Mouse (Mus musculus) spleen, adult 2 months (tissue): ENCODE data around the gene Rmi2. TPM values are rescaled to one million over a fixed set of nuclear protein-coding genes. Genes with fewer than 3 reads are reported as not detected.
"Not testable (repeated sequence)": the region's sequence is repeated elsewhere in the genome, so short reads cannot be mapped to it uniquely, and the experiment has no call there.

Source experiments
- DNase-seq, 2 experiments: peaks; one replicate each; pipeline versions ENCODE4 v3.0.0 to v3.0.0-alpha.2; 2012 to 2021; ENCODE audit warnings: low spot score in 2 of 2, low read depth in 1 of 2
- H3K27ac ChIP-seq: fragments of 200-500 bp; 2 replicates; pipeline ENCODE4 v1.5.1; 2012; ENCODE audit warnings: low read length, inconsistent platforms; ENCODE audit not compliant: insufficient read depth
- H3K27me3 ChIP-seq: fragments of 200-500 bp; 2 replicates; pipeline ENCODE4 v1.6.1; 2012; ENCODE audit warnings: mild to moderate bottlenecking, moderate library complexity, low read length, inconsistent platforms; ENCODE audit not compliant: control insufficient read depth, insufficient read depth
- H3K36me3 ChIP-seq: fragments of 200-500 bp; 2 replicates; pipeline ENCODE4 v1.6.1; 2012; ENCODE audit warnings: mild to moderate bottlenecking, low read length, inconsistent platforms; ENCODE audit not compliant: control insufficient read depth, insufficient read depth
- H3K4me1 ChIP-seq: fragments of 200-500 bp; 2 replicates; pipeline ENCODE4 v1.6.1; 2011; ENCODE audit warnings: inconsistent platforms; ENCODE audit not compliant: control insufficient read depth, insufficient read depth, insufficient read length
- H3K4me3 ChIP-seq: fragments of 200-500 bp; 2 replicates; pipeline ENCODE4 v1.5.1; 2011; ENCODE audit warnings: mild to moderate bottlenecking, inconsistent platforms; ENCODE audit not compliant: insufficient read depth, insufficient read length; ENCODE audit errors: extremely low read depth
- CTCF ChIP-seq: fragments of 200-500 bp; IDR thresholded peaks from 2 replicates; pipeline ENCODE4 v1.5.1; 2011; ENCODE audit warnings: mild to moderate bottlenecking, inconsistent platforms; ENCODE audit not compliant: insufficient read depth, insufficient read length, insufficient replicate concordance; ENCODE audit errors: extremely low read depth
- POLR2A ChIP-seq: fragments of 200-500 bp; IDR thresholded peaks from 2 replicates; pipeline ENCODE4 v1.6.1; 2011; ENCODE audit warnings: low read depth, low read length, inconsistent platforms
- WGBS: fragments of 180-500 bp; shearing (Covaris S2); methylation state at CpG from one replicate; pipeline ENCODE4 v1.1.7; 2018; 5-methylcytosine and 5-hydroxymethylcytosine counted together
- polyA plus RNA-seq: library from polyadenylated mRNA; depleted of rRNA; stranded (reverse); fragments of >200 nt; gene quantifications from 2 replicates; pipeline ENCODE4 v1.2.3, GENCODE M21; 2012

The Rmi2 gene
- polyA plus RNA-seq, 1 experiment: 1.9 TPM

DNA sequence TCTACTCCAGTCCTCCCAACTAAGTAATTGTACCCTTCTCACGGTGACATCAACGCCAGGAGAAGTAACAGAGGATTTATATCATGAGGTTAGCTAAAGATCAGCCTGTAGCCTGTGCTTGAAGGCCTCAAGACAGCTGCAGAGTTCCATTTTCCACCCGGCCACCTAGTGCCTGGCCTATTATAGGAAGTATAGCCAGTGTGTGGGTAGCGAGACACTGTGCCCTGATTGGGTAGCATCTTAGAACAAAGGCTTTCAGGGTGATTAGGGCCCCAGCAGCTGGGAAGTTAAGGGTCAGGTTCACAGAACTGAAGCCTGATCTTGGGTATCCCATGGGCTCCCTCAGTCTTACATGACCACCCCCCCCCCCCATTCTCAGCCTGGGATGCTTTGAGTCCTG is 46.0 kb upstream of the Rmi2 start:
- no peak for DNase-seq
- H3K27ac ChIP-seq: no peak overlapping the region
- H3K27me3 ChIP-seq: no peaks in the 10 kb centered on the region
- WGBS: 56% methylated on average over 4 of the region's 4 CpGs
- H3K4me3 ChIP-seq: no peak overlapping the region
- peaks cover 9% of the 10 kb centered on the region for H3K4me1 ChIP-seq
- H3K36me3 ChIP-seq: no peaks in the 10 kb centered on the region
- TF ChIP-seq CTCF: no peak
- TF ChIP-seq POLR2A: no peak

DNA sequence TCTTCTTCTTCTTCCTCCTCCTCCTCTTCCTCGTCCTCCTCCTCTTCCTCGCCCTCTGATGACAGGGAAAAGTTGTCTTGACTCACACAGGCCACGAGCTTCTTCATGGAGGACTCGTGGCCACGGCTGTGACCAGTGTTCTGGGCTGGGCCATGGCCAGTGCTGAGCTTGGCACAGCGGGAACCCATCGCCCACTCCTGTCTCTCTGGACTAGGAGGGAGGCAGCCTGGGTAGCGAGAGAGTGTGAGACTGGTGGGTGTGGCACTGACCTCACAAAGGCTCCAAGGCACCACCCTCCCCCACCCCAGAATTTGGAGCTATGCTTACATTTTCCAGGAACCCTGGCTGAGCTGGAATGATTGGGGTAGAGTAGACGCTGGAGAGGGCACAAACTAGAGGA is 44.2 kb upstream of the Rmi2 start, which contains the start of gene Prm3:
Gene Prm3, minus strand, starts transcription at position 213 of the 400 bp plus-strand sequence.
- DNase-seq: no peak
- peaks cover 9% of the 10 kb centered on the region; the same call in 1 of the 2 replicates for H3K4me1 ChIP-seq
- H3K36me3 ChIP-seq: no peaks in the 10 kb centered on the region
- no peaks in the 10 kb centered on the region for H3K27me3 ChIP-seq
- 85% methylated on average over 9 of the region's 9 CpGs for WGBS
- no peak within 1 kb of the TSS for H3K27ac ChIP-seq
- no peak within 1 kb of the TSS for H3K4me3 ChIP-seq
- TF ChIP-seq POLR2A: no peak
- TF ChIP-seq CTCF: no peak

DNA sequence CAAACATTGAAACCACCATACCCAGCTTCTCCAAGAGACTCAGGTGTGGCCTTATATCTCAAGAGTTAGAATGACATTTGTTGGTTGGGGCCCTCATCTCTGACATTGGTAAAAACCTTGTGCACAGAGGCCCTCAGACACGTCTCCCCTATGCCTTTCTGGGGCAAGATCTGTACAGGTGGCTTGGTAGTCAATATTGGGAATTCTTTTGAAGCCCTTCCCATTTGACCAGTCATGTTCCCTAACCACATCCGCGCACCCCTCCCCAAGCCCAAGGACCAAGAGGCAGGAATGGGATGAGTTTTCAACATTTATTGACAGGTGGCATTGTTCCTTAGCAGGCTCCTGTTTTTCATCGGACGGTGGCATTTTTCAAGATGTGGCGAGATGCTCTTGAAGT is 38.8 kb upstream of the Rmi2 start, which contains the start of gene Prm2:
Gene Prm2, minus strand, starts transcription at position 101 of the 400 bp plus-strand sequence.
- no peaks in the 10 kb centered on the region for H3K4me1 ChIP-seq
- H3K4me3 ChIP-seq: no peak within 1 kb of the TSS
- 90% methylated on average over 6 of the region's 6 CpGs for WGBS
- no peaks in the 10 kb centered on the region for H3K27me3 ChIP-seq
- no peak within 1 kb of the TSS for H3K27ac ChIP-seq
- DNase-seq: no peak
- H3K36me3 ChIP-seq: no peaks in the 10 kb centered on the region
- TF ChIP-seq POLR2A (no peak), CTCF (no peak)

DNA sequence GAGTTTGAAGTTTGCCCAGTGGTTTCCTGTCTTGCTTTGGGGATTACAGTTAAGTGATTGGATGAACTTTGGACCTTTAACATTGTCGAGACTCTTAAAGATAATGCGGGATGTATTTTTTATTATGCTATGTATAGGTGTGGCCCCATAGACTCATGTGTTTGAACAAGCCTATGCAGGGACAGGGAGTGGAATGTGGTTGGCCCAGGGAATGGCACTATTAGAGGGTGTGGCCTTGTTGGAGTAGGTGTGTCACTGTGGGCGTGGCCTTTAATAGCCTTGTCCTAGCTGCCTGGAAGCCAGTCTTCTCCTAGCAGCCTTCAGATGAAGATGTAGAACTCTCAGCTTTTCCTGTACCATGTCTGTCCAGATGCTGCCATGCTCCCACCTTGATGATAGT is 32.4 kb upstream of the Rmi2 start:
- WGBS: 82% methylated on average over 3 of the region's 3 CpGs
- H3K27ac ChIP-seq, H3K4me3 ChIP-seq, H3K36me3 ChIP-seq, H3K27me3 ChIP-seq, DNase-seq: not testable (repeated sequence)
- peaks cover 17% of the 10 kb centered on the region; the same call in 1 of the 2 replicates for H3K4me1 ChIP-seq

DNA sequence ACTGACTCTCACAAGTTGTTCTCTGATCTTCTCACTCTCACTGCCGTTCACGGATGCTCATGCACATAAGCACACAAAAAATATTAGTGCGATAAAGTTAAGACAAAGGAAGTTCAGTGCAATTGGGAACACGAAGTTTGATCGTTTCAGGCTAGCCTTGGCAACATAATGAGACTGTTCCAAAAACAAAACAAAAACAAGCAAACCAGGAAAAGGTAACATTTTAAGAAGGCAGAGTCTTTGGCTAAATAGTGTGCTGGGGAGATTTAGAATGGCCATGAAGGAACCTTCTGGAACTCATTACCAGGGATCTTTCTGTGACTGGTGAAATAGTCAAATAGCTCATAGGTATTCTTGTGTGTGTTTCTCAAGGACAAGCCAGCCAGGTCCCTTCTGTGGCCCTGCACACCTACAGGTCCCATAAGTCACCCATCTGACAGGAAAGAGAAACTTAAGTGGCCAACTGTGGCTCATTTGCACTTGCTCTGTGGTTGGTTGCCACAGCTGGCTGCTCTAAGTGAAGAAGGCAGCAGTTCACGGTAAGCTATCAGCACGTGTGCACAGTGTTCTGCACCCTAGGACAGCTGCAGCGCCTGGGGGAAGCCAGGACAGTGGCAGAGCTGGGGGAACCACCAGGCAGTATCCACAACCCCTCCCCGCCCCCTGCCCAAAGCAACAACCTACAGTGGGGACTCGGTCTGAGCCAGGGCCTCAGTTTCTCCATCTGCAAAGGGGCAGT is 28.9 kb upstream of the Rmi2 start, which contains the start of gene Prm1:
Gene Prm1, minus strand, starts transcription at position 51 of the 739 bp plus-strand sequence.
- WGBS: 50% methylated on average over 10 of the region's 10 CpGs
- peak; percentile 18 to 27 for DNase-seq
- Histone ChIP-seq H3K4me3 (no peak within 1 kb of the TSS), H3K27me3 (no peaks in the 10 kb centered on the region), H3K4me1 (peaks cover 17% of the 10 kb centered on the region; the same call in 1 of the 2 replicates), H3K36me3 (no peaks in the 10 kb centered on the region), H3K27ac (no peak within 1 kb of the TSS)
- TF ChIP-seq POLR2A (no peak), CTCF (no peak)

DNA sequence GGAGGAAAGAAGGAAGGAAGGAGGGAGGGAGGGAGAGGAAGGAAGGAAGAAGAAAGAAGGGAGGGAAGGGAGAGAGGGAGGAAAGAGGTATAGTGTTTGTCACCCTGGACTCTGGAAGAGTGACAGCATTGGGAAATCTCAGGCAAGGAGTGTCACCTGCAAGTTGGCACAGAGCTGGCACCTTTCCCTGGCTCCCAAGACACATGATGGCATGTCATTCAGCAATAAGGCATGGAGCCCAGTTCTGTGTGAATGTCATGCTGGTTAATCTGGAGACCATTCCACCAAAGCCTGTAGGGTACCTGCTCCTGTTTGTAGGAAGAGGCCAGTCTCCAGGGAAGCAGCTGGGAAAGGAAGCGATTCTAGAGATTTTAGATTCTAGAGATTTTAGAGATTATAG is 24.5 kb upstream of the Rmi2 start:
- TF ChIP-seq POLR2A: no peak
- no peak for TF ChIP-seq CTCF
- no peak overlapping the region for H3K4me3 ChIP-seq
- H3K4me1 ChIP-seq: peaks cover 28% of the 10 kb centered on the region; the same call in 1 of the 2 replicates
- no peaks in the 10 kb centered on the region for H3K36me3 ChIP-seq
- WGBS: 90% methylated on average over 1 of the region's 1 CpGs
- H3K27ac ChIP-seq: no peak overlapping the region
- DNase-seq: no peak
- no peaks in the 10 kb centered on the region for H3K27me3 ChIP-seq

DNA sequence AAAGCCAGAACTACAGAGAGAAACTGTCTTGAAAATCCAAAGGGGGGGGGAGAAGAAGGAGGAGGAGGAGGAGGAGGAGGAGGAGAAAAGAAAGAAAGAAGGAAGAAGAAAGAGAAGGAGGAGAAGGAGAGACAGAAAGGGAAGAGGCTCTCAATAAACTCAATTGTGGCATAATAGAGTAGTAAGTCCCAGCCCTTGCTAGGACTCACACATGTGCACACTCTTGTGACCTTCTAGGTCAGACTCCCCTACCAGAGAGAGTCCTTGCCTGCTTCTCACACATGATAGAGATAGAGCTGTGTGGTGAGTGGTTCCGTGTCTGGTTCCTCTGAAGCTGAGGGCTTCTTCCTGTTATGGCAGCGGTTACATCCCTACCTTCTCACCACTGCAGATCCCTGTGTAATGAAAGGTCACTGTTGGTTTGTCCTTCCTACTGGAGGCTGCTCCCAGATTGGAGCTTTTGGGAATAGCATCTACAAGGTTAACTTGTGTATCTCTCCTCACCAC is 21.9 kb upstream of the Rmi2 start, which contains the start of gene Gm11172:
Gene Gm11172, plus strand, starts transcription at position 51 of the 507 bp plus-strand sequence.
- Histone ChIP-seq H3K36me3 (no peaks in the 10 kb centered on the region), H3K27me3 (no peaks in the 10 kb centered on the region), H3K27ac (no peak within 1 kb of the TSS), H3K4me3 (no peak within 1 kb of the TSS), H3K4me1 (peaks cover 12% of the 10 kb centered on the region; the same call in 1 of the 2 replicates)
- WGBS: 38% methylated on average over 2 of the region's 2 CpGs
- TF ChIP-seq POLR2A (no peak), CTCF (no peak)
- DNase-seq: no peak
